In the genomic region with DNA sequence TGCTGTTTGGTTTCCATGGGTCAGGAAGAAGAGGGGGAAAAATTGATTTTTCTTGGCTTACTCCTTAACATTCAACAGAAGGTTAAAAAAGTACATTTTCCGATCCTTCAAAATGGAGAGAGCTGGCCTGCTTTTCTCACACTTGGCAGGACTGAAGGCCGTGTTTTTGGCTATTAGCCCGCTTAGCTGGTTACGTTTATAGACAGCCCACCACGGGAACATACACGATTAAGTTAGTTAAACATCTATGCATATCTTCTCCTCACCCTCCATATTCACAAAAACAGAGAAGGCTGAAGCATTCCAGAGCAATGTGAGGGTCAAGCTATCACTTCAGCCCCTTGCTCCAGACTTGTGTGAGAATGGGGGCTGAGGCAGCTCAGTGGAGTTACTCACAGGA, we compare ENCODE assay signal across 15 mouse cellular contexts. TPM values are rescaled to one million over a fixed set of nuclear protein-coding genes. Genes with fewer than 3 reads are reported as not detected.
DNase-seq lines count a peak whose midpoint lies in the region; ATAC-seq lines count a peak whose summit lies in the region.
"Had no signal": no experiment of that assay in that cellular context is flagged by ENCODE, and none has a peak within 500 bp of the region (broad histone marks: within the 10 kb centered on the region; RNA-seq: fewer than 3 reads in every experiment).

No protein-coding gene starts in this region.

- no peak for ATAC-seq in embryonic facial prominence, embryonic 12.5 days (ENCODE audit: insufficient number of reproducible peaks, insufficient read depth, low FRiP score, low TSS enrichment)
- ATAC-seq in limb, embryonic 12.5 days (ENCODE audit: insufficient number of reproducible peaks, insufficient read depth, low FRiP score, low TSS enrichment, low read depth), result no peak
- no peak for ATAC-seq in embryonic facial prominence, embryonic 15.5 days (ENCODE audit: insufficient number of reproducible peaks, low FRiP score, low TSS enrichment, low read depth)
- no peak; the same call in 1 of the 2 replicates for ATAC-seq in stomach, embryonic 16.5 days (ENCODE audit: insufficient read depth, low FRiP score)

- no peak overlapping the region for H3K9ac ChIP-seq in embryonic facial prominence, embryonic 12.5 days
- H3K9ac ChIP-seq in limb, embryonic 12.5 days (replicated peaks), result no peak overlapping the region
- no peak overlapping the region for H3K9ac ChIP-seq in embryonic facial prominence, embryonic 15.5 days
- H3K9ac ChIP-seq in stomach, embryonic 16.5 days (ENCODE audit: low read length), result no peak overlapping the region
- H3K9ac ChIP-seq: neural tube, embryonic 12.5 days had no signal

- H3K27ac ChIP-seq in embryonic facial prominence, embryonic 12.5 days, result 0 out of 2 replicates have a peak overlapping the region, but pooled peaks have one; percentile 2
- H3K27ac ChIP-seq in embryonic facial prominence, embryonic 10.5 days (replicated peaks), result no peak overlapping the region
- H3K27ac ChIP-seq in limb, embryonic 12.5 days, result 0 out of 2 replicates have a peak overlapping the region, but pooled peaks have one; percentile 45
- H3K27ac ChIP-seq in limb, embryonic 10.5 days, result no peak overlapping the region
- peak overlapping the region; percentile 76 for H3K27ac ChIP-seq in embryonic facial prominence, embryonic 15.5 days (replicated peaks)
- peak overlapping the region; percentile 63 for H3K27ac ChIP-seq in stomach, embryonic 16.5 days (ENCODE audit: low read length)
- no peak overlapping the region for H3K27ac ChIP-seq in midbrain, embryonic 10.5 days (replicated peaks)
- H3K27ac ChIP-seq: left cerebral cortex, adult 2 months; neural tube, embryonic 12.5 days had no signal

- DNase-seq in embryonic facial prominence, embryonic 10.5 days (ENCODE audit: low spot score), result no peak
- DNase-seq in limb, embryonic 10.5 days (ENCODE audit: low spot score), result no peak
- no peak for DNase-seq in midbrain, embryonic 10.5 days (ENCODE audit: low spot score)
- DNase-seq: B cell, adult 2 months; cerebellum, postnatal 14 days; gastrocnemius, postnatal 14 days; lung, adult 18-20 months; right cerebral cortex, postnatal 4 days; thymus, postnatal 25 days had no signal

- H3K9me3 ChIP-seq in embryonic facial prominence, embryonic 12.5 days, result no peaks in the 10 kb centered on the region
- H3K9me3 ChIP-seq in embryonic facial prominence, embryonic 10.5 days, result no peaks in the 10 kb centered on the region
- no peaks in the 10 kb centered on the region for H3K9me3 ChIP-seq in limb, embryonic 12.5 days
- no peaks in the 10 kb centered on the region for H3K9me3 ChIP-seq in limb, embryonic 10.5 days (replicated peaks)
- H3K9me3 ChIP-seq in embryonic facial prominence, embryonic 15.5 days (replicated peaks), result no peaks in the 10 kb centered on the region
- H3K9me3 ChIP-seq in stomach, embryonic 16.5 days (replicated peaks; ENCODE audit: control insufficient read depth, low read length), result no peaks in the 10 kb centered on the region
- H3K9me3 ChIP-seq in midbrain, embryonic 10.5 days (replicated peaks), result no peaks in the 10 kb centered on the region
- H3K9me3 ChIP-seq: neural tube, embryonic 12.5 days had no signal

- 73% methylated on average over 6 of the region's 6 CpGs for WGBS in embryonic facial prominence, embryonic 12.5 days
- 88% methylated on average over 6 of the region's 6 CpGs for WGBS in embryonic facial prominence, embryonic 10.5 days
- 86% methylated on average over 6 of the region's 6 CpGs for WGBS in limb, embryonic 12.5 days
- 91% methylated on average over 6 of the region's 6 CpGs for WGBS in limb, embryonic 10.5 days
- 41% methylated on average over 6 of the region's 6 CpGs for WGBS in embryonic facial prominence, embryonic 15.5 days
- 52% methylated on average over 6 of the region's 6 CpGs for WGBS in stomach, embryonic 16.5 days
- WGBS in midbrain, embryonic 10.5 days, result 96% methylated on average over 6 of the region's 6 CpGs

- no peak overlapping the region for H3K4me2 ChIP-seq in embryonic facial prominence, embryonic 12.5 days (replicated peaks)
- no peak overlapping the region for H3K4me2 ChIP-seq in limb, embryonic 12.5 days
- peak overlapping the region; percentile 19; the same call in 1 of the 2 replicates for H3K4me2 ChIP-seq in embryonic facial prominence, embryonic 15.5 days (replicated peaks)
- H3K4me2 ChIP-seq in stomach, embryonic 16.5 days (ENCODE audit: low read depth, low read length), result no peak overlapping the region
- H3K4me2 ChIP-seq: neural tube, embryonic 12.5 days had no signal

- H3K4me1 ChIP-seq in embryonic facial prominence, embryonic 12.5 days, result peaks cover 40% of the 10 kb centered on the region
- peaks cover 55% of the 10 kb centered on the region for H3K4me1 ChIP-seq in embryonic facial prominence, embryonic 10.5 days
- H3K4me1 ChIP-seq in limb, embryonic 12.5 days (replicated peaks), result peaks cover 58% of the 10 kb centered on the region
- peaks cover 55% of the 10 kb centered on the region for H3K4me1 ChIP-seq in limb, embryonic 10.5 days
- peaks cover 57% of the 10 kb centered on the region for H3K4me1 ChIP-seq in embryonic facial prominence, embryonic 15.5 days
- peaks cover 16% of the 10 kb centered on the region; the same call in 1 of the 2 replicates for H3K4me1 ChIP-seq in stomach, embryonic 16.5 days (ENCODE audit: control insufficient read depth, insufficient read depth, low read length)
- peaks cover 16% of the 10 kb centered on the region for H3K4me1 ChIP-seq in midbrain, embryonic 10.5 days

- no peaks in the 10 kb centered on the region for H3K27me3 ChIP-seq in embryonic facial prominence, embryonic 12.5 days
- H3K27me3 ChIP-seq in embryonic facial prominence, embryonic 10.5 days (replicated peaks; ENCODE audit: low read depth, poor library complexity, severe bottlenecking), result no peaks in the 10 kb centered on the region
- no peaks in the 10 kb centered on the region for H3K27me3 ChIP-seq in limb, embryonic 12.5 days
- no peaks in the 10 kb centered on the region for H3K27me3 ChIP-seq in limb, embryonic 10.5 days (ENCODE audit: low read depth, poor library complexity, severe bottlenecking)
- H3K27me3 ChIP-seq in embryonic facial prominence, embryonic 15.5 days, result no peaks in the 10 kb centered on the region
- H3K27me3 ChIP-seq in stomach, embryonic 16.5 days (ENCODE audit: control insufficient read depth, insufficient read depth, low read length), result no peaks in the 10 kb centered on the region
- H3K27me3 ChIP-seq in midbrain, embryonic 10.5 days (ENCODE audit: low read depth, poor library complexity, severe bottlenecking), result peaks cover 15% of the 10 kb centered on the region
- H3K27me3 ChIP-seq: neural tube, embryonic 12.5 days had no signal

- no peak overlapping the region for H3K4me3 ChIP-seq in embryonic facial prominence, embryonic 12.5 days
- no peak overlapping the region for H3K4me3 ChIP-seq in embryonic facial prominence, embryonic 10.5 days
- H3K4me3 ChIP-seq in limb, embryonic 12.5 days (replicated peaks), result no peak overlapping the region
- H3K4me3 ChIP-seq in limb, embryonic 10.5 days, result no peak overlapping the region
- H3K4me3 ChIP-seq in embryonic facial prominence, embryonic 15.5 days (replicated peaks), result no peak overlapping the region
- no peak overlapping the region for H3K4me3 ChIP-seq in stomach, embryonic 16.5 days (replicated peaks; ENCODE audit: low read length)
- no peak overlapping the region for H3K4me3 ChIP-seq in midbrain, embryonic 10.5 days
- H3K4me3 ChIP-seq: left cerebral cortex, adult 2 months; neural tube, embryonic 12.5 days had no signal

- H3K36me3 ChIP-seq in embryonic facial prominence, embryonic 12.5 days, result peaks cover 12% of the 10 kb centered on the region
- H3K36me3 ChIP-seq in embryonic facial prominence, embryonic 10.5 days (replicated peaks), result peaks cover 27% of the 10 kb centered on the region
- H3K36me3 ChIP-seq in limb, embryonic 12.5 days, result peaks cover 24% of the 10 kb centered on the region
- peaks cover 30% of the 10 kb centered on the region for H3K36me3 ChIP-seq in limb, embryonic 10.5 days
- H3K36me3 ChIP-seq in embryonic facial prominence, embryonic 15.5 days, result peaks cover 7% of the 10 kb centered on the region; the same call in 1 of the 2 replicates
- H3K36me3 ChIP-seq in stomach, embryonic 16.5 days (ENCODE audit: control insufficient read depth, insufficient read depth, low read length), result no peaks in the 10 kb centered on the region
- no peaks in the 10 kb centered on the region for H3K36me3 ChIP-seq in midbrain, embryonic 10.5 days
- H3K36me3 ChIP-seq: neural tube, embryonic 12.5 days had no signal

RNA-seq across cellular contexts. Expression of a gene that starts 7.3 kb away (rescaled TPM):
- polyA plus RNA-seq in embryonic facial prominence, embryonic 12.5 days (2016; fragmentation: Nextera tagmentation; extraction: Ambion mirVana), result 41.9 and 51.8 TPM in 2 replicates
- polyA plus RNA-seq in embryonic facial prominence, embryonic 10.5 days (2016; fragmentation: Nextera tagmentation; extraction: Ambion mirVana), result 17.2 and 20.4 TPM in 2 replicates
- 56.5 and 61.5 TPM in 2 replicates for polyA plus RNA-seq in limb, embryonic 12.5 days (2016; fragmentation: Nextera tagmentation; extraction: Ambion mirVana)
- polyA plus RNA-seq in limb, embryonic 10.5 days (2016; fragmentation: Nextera tagmentation; extraction: Ambion mirVana), result 20.4 and 25.7 TPM in 2 replicates
- 40.2 TPM in 2 replicates for polyA plus RNA-seq in embryonic facial prominence, embryonic 15.5 days (2015; fragmentation: Nextera tagmentation; extraction: Ambion mirVana)
- 20.2 and 21.7 TPM in 2 replicates for polyA plus RNA-seq in stomach, embryonic 16.5 days (2015; fragmentation: Nextera tagmentation; extraction: Ambion mirVana)
- 10.8 and 14.6 TPM in 2 replicates for polyA plus RNA-seq in midbrain, embryonic 10.5 days (2016; fragmentation: Nextera tagmentation; extraction: Ambion mirVana)

Comparison
In these comparisons a context has a peak if more than half of its experiments do, and no peak if none do; other contexts are left out.
1. H3K27ac ChIP-seq: peak in embryonic facial prominence, embryonic 12.5 days (single experiment), limb, embryonic 12.5 days (single experiment), embryonic facial prominence, embryonic 15.5 days (single experiment) and stomach, embryonic 16.5 days (single experiment); none in embryonic facial prominence, embryonic 10.5 days (single experiment), limb, embryonic 10.5 days (single experiment) and midbrain, embryonic 10.5 days (single experiment).